Mouse (Mus musculus) midbrain, embryonic 12.5 days (tissue): ENCODE data around the gene Noxo1. TPM values are rescaled to one million over a fixed set of nuclear protein-coding genes. Genes with fewer than 3 reads are reported as not detected.
"Not testable (repeated sequence)": the region's sequence is repeated elsewhere in the genome, so short reads cannot be mapped to it uniquely, and the experiment has no call there.

Experiments
- ATAC-seq: fragments of 200-750 bp; cut with Nextera tagmentation; 2 replicates; pipeline ENCODE4 v1.8.0; 2017; ENCODE audit warnings: low read depth, moderate TSS enrichment, moderate library complexity; ENCODE audit not compliant: low FRiP score
- H3K27ac ChIP-seq: fragments of 300-500 bp; sonication (generic); replicated peaks from 2 replicates; pipeline ENCODE4 v1.5.1; 2016; ENCODE audit warnings: mild to moderate bottlenecking
- H3K27me3 ChIP-seq: fragments of 300-500 bp; sonication (generic); 2 replicates; pipeline ENCODE4 v1.6.1; 2016; ENCODE audit warnings: mild to moderate bottlenecking
- H3K36me3 ChIP-seq: fragments of 300-500 bp; sonication (generic); 2 replicates; pipeline ENCODE4 v1.6.1; 2016
- H3K4me1 ChIP-seq: fragments of 300-500 bp; sonication (generic); 2 replicates; pipeline ENCODE4 v1.6.1; 2016
- H3K4me2 ChIP-seq: fragments of 300-500 bp; sonication (generic); replicated peaks from 2 replicates; pipeline ENCODE4 v1.6.1; 2016; ENCODE audit warnings: mild to moderate bottlenecking, moderate library complexity
- H3K4me3 ChIP-seq: fragments of 300-500 bp; sonication (generic); 2 replicates; pipeline ENCODE4 v1.5.1; 2016; ENCODE audit warnings: mild to moderate bottlenecking
- H3K9ac ChIP-seq: fragments of 300-500 bp; sonication (generic); replicated peaks from 2 replicates; pipeline ENCODE4 v1.6.1; 2016; ENCODE audit warnings: mild to moderate bottlenecking, moderate library complexity
- H3K9me3 ChIP-seq: fragments of 300-500 bp; sonication (generic); 2 replicates; pipeline ENCODE4 v1.6.1; 2016; ENCODE audit warnings: mild to moderate bottlenecking
- WGBS: fragments of 180-500 bp; shearing (Covaris S2); methylation state at CpG from one replicate; pipeline ENCODE4 v1.1.7; 2016; 5-methylcytosine and 5-hydroxymethylcytosine counted together
- polyA plus RNA-seq: library from polyadenylated mRNA; unstranded; fragments of >200 nt; fragmentation: Nextera tagmentation; extraction: Ambion mirVana; gene quantifications from 2 replicates; pipeline ENCODE4 v1.2.1, GENCODE M21; 2016

Noxo1 gene
- polyA plus RNA-seq, 1 experiment from 2014 or later, result 2.2 TPM

- peak overlapping the region; percentile 80 for H3K4me2 ChIP-seq
- 8% methylated on average over 24 of the region's 24 CpGs for WGBS
- H3K4me1 ChIP-seq, result peaks cover 16% of the 10 kb centered on the region
- H3K4me3 ChIP-seq, result peak overlapping the region; percentile 80
- H3K9ac ChIP-seq, result peak overlapping the region; percentile 71
- H3K36me3 ChIP-seq, result peaks cover 24% of the 10 kb centered on the region
- no peaks in the 10 kb centered on the region for H3K27me3 ChIP-seq
- H3K27ac ChIP-seq, result peak overlapping the region; percentile 77
- no peaks in the 10 kb centered on the region for H3K9me3 ChIP-seq
- ATAC-seq, result peak; percentile 68; the same call in 1 of the 2 replicates
Measured at GRCm38 (mm10) chr17:24707801-24708425, 11.9 kb downstream of the Noxo1 start.

- H3K9ac ChIP-seq, result no peak overlapping the region
- WGBS, result 39% methylated on average over 2 of the region's 2 CpGs
- no peak overlapping the region for H3K4me3 ChIP-seq
- H3K9me3 ChIP-seq, result no peaks in the 10 kb centered on the region
- ATAC-seq, result no peak
- H3K36me3 ChIP-seq, result peaks cover 20% of the 10 kb centered on the region
- H3K27ac ChIP-seq, result no peak overlapping the region
- H3K4me2 ChIP-seq, result peak overlapping the region; percentile 80; the same call in 1 of the 2 replicates
- H3K4me1 ChIP-seq, result peaks cover 16% of the 10 kb centered on the region
- H3K27me3 ChIP-seq, result no peaks in the 10 kb centered on the region
Measured at GRCm38 (mm10) chr17:24708646-24709045, 12.6 kb downstream of the Noxo1 start.

GRCm38 (mm10) chr17:24715556-24715955, 19.5 kb downstream of the Noxo1 start:
- ATAC-seq, result no peak
- no peaks in the 10 kb centered on the region for H3K27me3 ChIP-seq
- H3K4me1 ChIP-seq, result peaks cover 5% of the 10 kb centered on the region; the same call in 1 of the 2 replicates
- H3K27ac ChIP-seq, result no peak overlapping the region
- H3K36me3 ChIP-seq, result peaks cover 11% of the 10 kb centered on the region; the same call in 1 of the 2 replicates
- H3K9ac ChIP-seq, result no peak overlapping the region
- no peak overlapping the region for H3K4me2 ChIP-seq
- H3K9me3 ChIP-seq, result no peaks in the 10 kb centered on the region
- no peak overlapping the region for H3K4me3 ChIP-seq
- 18% methylated on average over 6 of the region's 6 CpGs for WGBS

GRCm38 (mm10) chr17:24716166-24716682, 20.2 kb downstream of the Noxo1 start:
- 94% methylated on average over 15 of the region's 15 CpGs for WGBS
- no peak for ATAC-seq
- Histone ChIP-seq H3K27me3 (no peaks in the 10 kb centered on the region), H3K27ac (no peak overlapping the region), H3K4me1 (peaks cover 9% of the 10 kb centered on the region), H3K4me2 (no peak overlapping the region), H3K9me3 (no peaks in the 10 kb centered on the region), H3K4me3 (no peak overlapping the region), H3K9ac (no peak overlapping the region), H3K36me3 (peaks cover 13% of the 10 kb centered on the region; the same call in 1 of the 2 replicates)

- peaks cover 26% of the 10 kb centered on the region for H3K4me1 ChIP-seq
- 80% methylated on average over 4 of the region's 4 CpGs for WGBS
- H3K9ac ChIP-seq, result 0 out of 2 replicates have a peak within 1 kb of the TSS, but pooled peaks have one; percentile 81
Measured at GRCm38 (mm10) chr17:24717943-24718342, 21.9 kb downstream of the Noxo1 start, which contains the start of the genes Rnf151 and Rps2. TSS of gene Rnf151 (minus strand) at chr17:24718063. TSS of gene Rps2 (plus strand) at chr17:24718116.

GRCm38 (mm10) chr17:24718938-24719337, 22.9 kb downstream of the Noxo1 start:
- peaks cover 33% of the 10 kb centered on the region for H3K4me1 ChIP-seq
- H3K27me3 ChIP-seq, H3K27ac ChIP-seq, H3K9me3 ChIP-seq, ATAC-seq: not testable (repeated sequence)
- peak overlapping the region; percentile 81 for H3K9ac ChIP-seq
- WGBS, result 68% methylated on average over 5 of the region's 5 CpGs
- H3K4me3 ChIP-seq, result peak overlapping the region; percentile 67
- peak overlapping the region; percentile 81 for H3K4me2 ChIP-seq
- H3K36me3 ChIP-seq, result peaks cover 27% of the 10 kb centered on the region

More at GRCm38 (mm10) chr17:24717943-24718342, 21.9 kb downstream of the Noxo1 start, which contains the start of the genes Rnf151 and Rps2:
- Histone ChIP-seq H3K4me2 (peak within 1 kb of the TSS; percentile 81), H3K4me3 (peak within 1 kb of the TSS; percentile 67), H3K27ac (no peak within 1 kb of the TSS), H3K9me3 (no peaks in the 10 kb centered on the region), H3K27me3 (no peaks in the 10 kb centered on the region), H3K36me3 (peaks cover 27% of the 10 kb centered on the region)
- ATAC-seq, result no peak

- Histone ChIP-seq H3K27ac (peak overlapping the region; percentile 87), H3K36me3 (peaks cover 27% of the 10 kb centered on the region), H3K9ac (peak overlapping the region; percentile 85), H3K4me1 (peaks cover 33% of the 10 kb centered on the region), H3K9me3 (no peaks in the 10 kb centered on the region), H3K27me3 (no peaks in the 10 kb centered on the region), H3K4me2 (peak overlapping the region; percentile 81), H3K4me3 (peak overlapping the region; percentile 67)
- WGBS, result under 1% methylated on average over 61 of the region's 61 CpGs
- peak; percentile 98 for ATAC-seq
Measured at GRCm38 (mm10) chr17:24719494-24720222, 23.6 kb downstream of the Noxo1 start.

- peak overlapping the region; percentile 81 for H3K4me2 ChIP-seq
Measured at GRCm38 (mm10) chr17:24720616-24721015, 24.6 kb downstream of the Noxo1 start.

GRCm38 (mm10) chr17:24721383-24721955, 25.4 kb downstream of the Noxo1 start:
- Histone ChIP-seq H3K36me3 (peaks cover 24% of the 10 kb centered on the region), H3K4me3 (peak overlapping the region; percentile 36), H3K4me1 (peaks cover 33% of the 10 kb centered on the region), H3K4me2 (peak overlapping the region; percentile 81), H3K9ac (peak overlapping the region; percentile 32; the same call in 1 of the 2 replicates)
- not testable (repeated sequence) for ATAC-seq, H3K27me3 ChIP-seq, H3K9me3 ChIP-seq, H3K27ac ChIP-seq
- WGBS, result 71% methylated on average over 7 of the region's 7 CpGs

More at GRCm38 (mm10) chr17:24720616-24721015, 24.6 kb downstream of the Noxo1 start:
- Histone ChIP-seq H3K36me3 (peaks cover 27% of the 10 kb centered on the region), H3K9ac (peak overlapping the region; percentile 85), H3K4me3 (peak overlapping the region; percentile 67), H3K4me1 (peaks cover 33% of the 10 kb centered on the region)
- WGBS, result under 1% methylated on average over 11 of the region's 11 CpGs
- H3K9me3 ChIP-seq, H3K27me3 ChIP-seq, H3K27ac ChIP-seq, ATAC-seq: not testable (repeated sequence)

- Histone ChIP-seq H3K4me3 (peak overlapping the region; percentile 8; the same call in 1 of the 2 replicates), H3K4me1 (peaks cover 33% of the 10 kb centered on the region), H3K4me2 (peak overlapping the region; percentile 89), H3K36me3 (peaks cover 16% of the 10 kb centered on the region), H3K9ac (0 out of 2 replicates have a peak overlapping the region, but pooled peaks have one; percentile 34), H3K27ac (no peak overlapping the region), H3K27me3 (peaks cover 2% of the 10 kb centered on the region), H3K9me3 (no peaks in the 10 kb centered on the region)
- WGBS, result 36% methylated on average over 13 of the region's 13 CpGs
- no peak for ATAC-seq
Measured at GRCm38 (mm10) chr17:24722220-24722924, 26.3 kb downstream of the Noxo1 start.
